Mouse (Mus musculus) ZHBTc4 (cell line): ENCODE data around the gene Cdkn1b.

Experiments
- DNase-seq: peaks from one replicate; pipeline ENCODE4 v3.0.0-alpha.2; 2011; ENCODE audit warnings: low read depth, low spot score

Gene Cdkn1b

GRCm38 (mm10) chr6:134903368-134903767 lies 16.8 kb upstream of the Cdkn1b start:
- DNase-seq: no peak

- DNase-seq: no peak
Measured at GRCm38 (mm10) chr6:134903891-134904884, 16.0 kb upstream of the Cdkn1b start.

GRCm38 (mm10) chr6:134905811-134906210 lies 14.4 kb upstream of the Cdkn1b start:
- no peak for DNase-seq

GRCm38 (mm10) chr6:134914523-134914922 lies 5.7 kb upstream of the Cdkn1b start:
- peak; percentile 42 for DNase-seq

- DNase-seq: peak; percentile 58
Measured at GRCm38 (mm10) chr6:134916641-134917040, 3.6 kb upstream of the Cdkn1b start.

GRCm38 (mm10) chr6:134917087-134917486 lies 3.1 kb upstream of the Cdkn1b start:
- DNase-seq: peak; percentile 39

GRCm38 (mm10) chr6:134918769-134919168 lies 1.4 kb upstream of the Cdkn1b start:
- no peak for DNase-seq

GRCm38 (mm10) chr6:134919511-134920189 lies 551 bp upstream of the Cdkn1b start:
- no peak for DNase-seq

- no peak for DNase-seq
Measured at GRCm38 (mm10) chr6:134921014-134921694, 953 bp downstream of the Cdkn1b start.

GRCm38 (mm10) chr6:134921695-134922510 lies 1.7 kb downstream of the Cdkn1b start:
- no peak for DNase-seq

GRCm38 (mm10) chr6:134922511-134923195 lies 2.5 kb downstream of the Cdkn1b start:
- no peak for DNase-seq

- no peak for DNase-seq
Measured at GRCm38 (mm10) chr6:134923670-134924069, 3.5 kb downstream of the Cdkn1b start.

GRCm38 (mm10) chr6:134924262-134924661 lies 4.1 kb downstream of the Cdkn1b start:
- DNase-seq: no peak

- no peak for DNase-seq
Measured at GRCm38 (mm10) chr6:134925673-134926337, 5.6 kb downstream of the Cdkn1b start.

GRCm38 (mm10) chr6:134926338-134926705 lies 6.1 kb downstream of the Cdkn1b start:
- no peak for DNase-seq

- peak; percentile 83 for DNase-seq
Measured at GRCm38 (mm10) chr6:134926803-134927594, 6.8 kb downstream of the Cdkn1b start.

GRCm38 (mm10) chr6:134927595-134928095 lies 7.4 kb downstream of the Cdkn1b start:
- DNase-seq: no peak

GRCm38 (mm10) chr6:134928096-134928888 lies 8.1 kb downstream of the Cdkn1b start:
- peak; percentile 95 for DNase-seq
